Mouse (Mus musculus) stomach, postnatal 0 days (tissue): ENCODE measurements around the gene Pde9a.
A peak's percentile ranks its signal among the peaks of the same experiment; 100 is the strongest.

ENCODE experiments used
- CTCF ChIP-seq: IDR thresholded peaks from 2 replicates; pipeline ENCODE4 v1.5.1; 2016; ENCODE audit warnings: antibody characterized with exemption, low read depth, mild to moderate bottlenecking, moderate library complexity
- EP300 ChIP-seq: optimal IDR thresholded peaks from 2 replicates; pipeline ENCODE3; 2016; ENCODE audit warnings: antibody characterized with exemption

DNA sequence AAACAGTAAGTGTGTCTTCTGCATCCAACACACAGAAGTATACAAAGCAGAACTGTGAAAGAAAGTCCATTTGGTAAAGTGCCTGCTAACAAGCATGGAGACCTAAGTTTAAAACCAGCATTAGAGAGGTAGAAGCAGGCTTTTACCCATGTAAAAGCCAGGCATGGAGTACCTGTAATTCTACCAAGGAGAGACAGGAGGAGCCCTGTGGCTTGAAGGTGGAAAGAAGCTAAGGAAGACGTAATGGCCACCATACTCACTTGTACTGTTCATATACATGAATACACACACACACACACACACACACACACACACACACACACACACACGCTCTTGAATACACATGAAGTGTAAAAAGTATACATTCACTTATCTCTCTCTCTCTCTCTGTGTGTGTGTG, 6.9 kb upstream of the Pde9a start:
- no peak for TF ChIP-seq EP300
- TF ChIP-seq CTCF = peak; percentile 51
